Mouse (Mus musculus): Measurements from ENCODE around the gene Phospho1.

DNA sequence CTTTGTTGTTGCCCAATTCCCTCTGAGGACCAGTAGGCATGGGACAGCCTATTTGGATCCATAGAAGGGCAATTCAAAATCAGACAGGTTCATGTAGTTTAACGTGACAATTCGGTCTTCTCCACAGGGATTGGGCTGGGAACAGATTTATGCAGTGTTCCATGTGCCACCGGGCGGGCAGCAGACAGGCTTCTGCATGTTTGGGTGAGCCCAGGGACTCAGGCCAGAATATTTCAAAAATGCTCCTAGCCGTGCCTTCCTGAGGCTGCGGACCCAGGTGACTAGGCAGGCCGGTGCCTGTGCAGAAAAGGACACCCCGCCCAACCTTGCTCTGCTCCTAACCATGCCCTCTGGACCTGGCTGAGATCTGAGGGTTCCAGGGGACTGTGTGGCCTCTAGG is 5.2 kb upstream of the Phospho1 start:
- TF ChIP-seq POLR2A (IDR thresholded peaks at IDR 0.05; ENCODE audit: insufficient read depth, low read depth, low read length), result no peak
- no peak for TF ChIP-seq CTCF (IDR thresholded peaks at IDR 0.05; ENCODE audit: insufficient read depth, low read depth, low read length)

Data from olfactory bulb, adult 2 months (tissue).